Comparison of ENCODE assay signal across 18 mouse cellular contexts in the genomic region with DNA sequence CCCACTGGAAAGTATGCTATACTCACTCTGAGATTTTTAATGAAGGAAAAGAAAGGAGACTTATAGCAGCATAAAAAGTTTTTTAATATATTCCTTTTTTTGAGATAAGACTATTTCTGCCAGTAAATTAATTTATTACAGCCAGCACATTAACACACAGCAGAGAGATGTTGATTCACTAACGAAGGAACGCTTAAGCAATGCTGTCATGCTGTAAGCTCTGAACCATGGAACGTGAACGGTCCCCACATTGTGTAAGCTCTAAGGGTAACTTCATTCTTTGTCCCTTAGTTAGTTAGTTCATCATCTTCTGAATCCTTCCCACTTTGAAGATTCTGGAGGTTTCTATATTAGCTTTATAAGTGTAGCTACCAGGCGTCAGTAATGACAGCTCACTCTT.
"Had no signal": no experiment of that assay in that cellular context is flagged by ENCODE, and none has a peak within 500 bp of the region (broad histone marks: within the 10 kb centered on the region; RNA-seq: fewer than 3 reads in every experiment).

No protein-coding gene starts in this region.

- H3K9me3 ChIP-seq: kidney, embryonic 15.5 days; liver, embryonic 13.5 days; midbrain, embryonic 12.5 days; neural tube, embryonic 12.5 days; stomach, embryonic 15.5 days had no signal

- H3K9ac ChIP-seq: kidney, embryonic 15.5 days; liver, embryonic 13.5 days; midbrain, embryonic 12.5 days; neural tube, embryonic 12.5 days; stomach, embryonic 15.5 days had no signal

- DNase-seq: kidney, adult 11 months; kidney, adult 8-10 months; kidney, postnatal 10 days; kidney, postnatal 36 days; layer of hippocampus, postnatal 36 days; liver, embryonic 13.5 days; lung, adult 2 months; lung, postnatal 14 days; lung, postnatal 4 days; right cerebral cortex, adult 18-20 months; right cerebral cortex, postnatal 14 days; spleen, adult 18-20 months; thymus, postnatal 25 days had no signal

- H3K4me1 ChIP-seq: kidney, embryonic 15.5 days; liver, embryonic 13.5 days; neural tube, embryonic 12.5 days; stomach, embryonic 15.5 days had no signal

- H3K4me3 ChIP-seq: kidney, embryonic 15.5 days; left cerebral cortex, adult 2 months; liver, embryonic 13.5 days; midbrain, embryonic 12.5 days; neural tube, embryonic 12.5 days; stomach, embryonic 15.5 days had no signal

- H3K27ac ChIP-seq: kidney, embryonic 15.5 days; left cerebral cortex, adult 2 months; liver, embryonic 13.5 days; midbrain, embryonic 12.5 days; neural tube, embryonic 12.5 days; stomach, embryonic 15.5 days had no signal

- H3K27me3 ChIP-seq: kidney, embryonic 15.5 days; liver, embryonic 13.5 days; midbrain, embryonic 12.5 days; neural tube, embryonic 12.5 days; stomach, embryonic 15.5 days had no signal

- H3K4me2 ChIP-seq: kidney, embryonic 15.5 days; liver, embryonic 13.5 days; neural tube, embryonic 12.5 days; stomach, embryonic 15.5 days had no signal

- H3K36me3 ChIP-seq: kidney, embryonic 15.5 days; liver, embryonic 13.5 days; midbrain, embryonic 12.5 days; neural tube, embryonic 12.5 days; stomach, embryonic 15.5 days had no signal
